Mouse (Mus musculus): ENCODE data around the gene Srd5a2.

The Srd5a2 gene

DNA sequence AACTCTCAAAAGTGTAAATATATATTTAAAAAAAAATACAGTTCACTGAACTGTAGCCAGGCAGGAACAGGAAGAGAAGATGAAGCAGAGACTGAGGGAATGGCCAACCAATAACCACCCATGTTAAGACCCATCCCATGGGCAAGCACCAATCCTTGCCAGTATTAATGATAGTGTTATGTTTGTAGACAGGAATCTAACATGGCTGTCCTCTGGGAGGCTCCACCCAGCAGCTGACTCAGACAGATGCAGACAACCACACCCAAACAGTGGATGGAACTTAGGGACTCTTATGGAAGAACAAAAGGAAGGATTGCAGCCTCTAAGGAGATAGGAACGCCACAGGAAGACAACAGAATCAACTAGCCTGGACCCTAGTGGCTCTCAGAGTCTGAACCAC is 64.8 kb downstream of the Srd5a2 start:
- no peak for DNase-seq

DNA sequence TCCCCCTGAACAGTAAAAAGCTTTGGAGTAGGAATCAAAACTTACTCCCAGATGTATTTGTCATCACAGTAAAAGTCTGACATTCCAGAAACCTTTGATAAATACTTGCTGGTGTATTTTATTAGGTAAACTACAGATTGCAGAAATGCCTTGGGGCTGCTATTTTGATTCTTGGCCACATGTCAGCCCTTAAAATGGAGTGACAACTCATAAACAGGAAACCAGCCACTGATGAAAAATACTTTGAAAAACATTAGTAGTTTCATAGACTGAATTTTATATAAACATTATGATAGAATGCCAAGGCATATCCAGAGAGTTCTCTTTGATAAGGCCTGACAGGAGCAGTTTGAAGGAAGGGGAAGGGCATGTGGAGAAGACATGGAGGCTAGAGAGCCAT is 71.7 kb downstream of the Srd5a2 start:
- no peak for DNase-seq

DNA sequence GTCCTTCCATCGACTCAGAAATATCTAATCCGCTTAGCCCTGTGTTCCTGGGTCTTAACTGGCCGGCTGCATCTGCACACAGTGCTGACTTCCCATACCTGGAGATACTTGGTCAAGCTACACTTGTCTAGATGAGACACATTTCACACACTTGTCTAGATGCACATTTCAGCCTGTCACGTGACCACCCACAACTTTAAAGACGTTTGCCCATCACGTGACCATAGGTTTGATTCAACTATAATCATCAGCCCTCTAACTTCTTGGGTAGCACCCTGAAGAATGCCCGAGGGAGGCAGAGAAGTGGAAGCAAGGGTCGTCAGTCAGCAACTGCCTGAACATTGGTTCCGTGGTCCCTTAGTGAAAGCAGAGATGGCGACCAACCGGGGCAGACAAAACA is 75.1 kb downstream of the Srd5a2 start:
- DNase-seq, result no peak

DNA sequence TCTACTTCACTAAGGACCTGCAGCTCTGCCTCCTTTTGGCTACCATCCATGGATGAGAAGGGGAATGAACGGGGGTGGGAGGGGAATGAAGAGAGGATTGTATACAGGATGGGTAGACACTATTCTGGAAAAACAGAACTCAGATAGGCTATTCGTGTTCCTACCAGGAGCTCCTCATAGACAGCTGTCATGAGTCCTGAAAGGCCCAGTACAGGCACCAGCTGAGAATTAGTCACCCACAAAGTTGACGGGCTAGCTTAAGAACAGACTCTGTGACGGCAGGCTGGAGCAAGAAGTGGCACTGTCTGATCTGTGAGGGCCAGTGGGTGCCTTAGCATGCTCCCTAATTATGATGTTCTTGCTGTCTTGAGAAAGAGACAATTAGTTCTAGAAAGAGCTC is 76.4 kb downstream of the Srd5a2 start:
- DNase-seq, result no peak

DNA sequence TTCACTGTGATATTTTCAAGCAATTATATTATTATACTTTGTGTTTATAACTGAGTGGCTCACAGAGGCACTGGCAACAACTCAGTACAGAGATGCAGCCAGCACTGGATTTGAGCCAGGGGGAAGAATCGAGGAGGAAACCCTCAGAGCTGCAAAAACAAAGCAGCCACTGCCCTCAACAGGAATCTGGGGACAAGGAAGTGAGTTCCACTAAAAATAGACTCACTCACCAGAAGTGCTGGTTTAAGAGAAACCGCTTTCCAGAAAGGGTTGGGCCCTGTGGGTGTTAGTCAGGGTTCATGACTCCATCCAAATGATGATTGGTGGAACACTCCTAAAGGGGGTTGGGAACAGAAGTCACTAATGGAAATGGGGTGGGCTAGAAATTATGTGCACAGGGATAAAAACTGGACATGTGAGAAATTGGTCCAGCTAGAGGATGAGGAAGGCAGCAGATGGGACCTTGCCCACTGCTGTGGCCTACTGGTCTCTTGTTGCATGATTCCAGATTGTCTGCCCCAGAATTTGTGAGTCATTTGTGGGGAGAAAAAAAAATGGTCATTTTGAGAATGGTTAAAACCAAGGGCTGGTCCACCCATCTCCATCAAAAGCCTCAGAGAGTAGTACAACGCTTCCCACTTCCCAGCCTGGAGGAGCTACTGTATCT is 77.2 kb downstream of the Srd5a2 start:
- DNase-seq, result peak in 1 of 2 experiments; percentile 16

Measured in spleen, adult 18-20 months (tissue).